Mouse (Mus musculus): ENCODE data around the gene Txn2. TPM values are rescaled to one million over a fixed set of nuclear protein-coding genes. Genes with fewer than 3 reads are reported as not detected.

Txn2 gene
- polyA plus RNA-seq, 1 experiment from 2014 or later, result 245 TPM

DNA sequence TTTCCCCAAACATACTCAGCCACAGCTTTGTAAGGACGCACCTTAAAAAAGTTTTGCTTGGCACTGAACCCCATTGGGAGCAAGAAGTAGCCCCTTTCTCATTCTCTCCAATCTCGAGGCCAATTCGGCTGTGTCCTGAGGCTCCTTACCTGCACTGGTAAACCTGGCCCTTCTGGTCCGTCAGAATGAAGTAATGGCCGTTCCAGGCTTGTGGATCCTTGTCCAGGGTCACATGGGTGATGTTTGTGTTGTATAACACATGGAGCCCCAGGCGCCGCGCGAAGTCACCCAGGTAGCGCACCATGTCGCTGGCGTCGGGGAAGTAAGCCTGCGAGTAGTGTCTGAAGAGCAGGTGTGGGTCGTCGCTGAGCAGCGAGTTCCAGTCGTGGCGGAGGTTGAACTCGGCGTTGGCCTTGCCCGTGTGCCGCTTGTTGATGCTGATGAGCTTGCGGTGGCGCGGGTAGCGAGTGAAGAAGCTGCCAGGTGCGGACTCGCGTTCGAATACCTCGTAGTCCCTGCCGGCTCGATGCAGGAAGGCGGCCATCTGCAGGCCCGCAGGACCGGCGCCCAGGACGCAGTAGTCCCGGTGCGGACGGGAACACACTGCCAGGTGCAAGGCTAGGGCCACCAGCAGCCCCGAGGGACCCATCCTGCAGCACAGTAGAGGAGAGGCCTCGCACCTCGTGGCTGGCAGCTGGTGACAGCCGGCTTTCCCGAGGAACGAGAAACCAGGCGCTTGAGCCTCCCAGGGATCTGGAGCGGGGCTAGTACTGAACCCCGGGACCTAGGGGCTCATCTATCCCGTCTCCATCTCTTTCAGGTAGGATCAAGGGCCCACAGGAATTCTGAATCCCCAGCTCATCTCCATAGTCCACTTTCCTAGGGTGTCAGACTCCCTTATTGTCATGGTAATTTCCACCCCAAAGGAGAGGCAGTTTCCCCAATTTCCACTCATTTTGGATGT lies 26.9 kb upstream of the Txn2 start:
- peak overlapping the region; percentile 32 for H3K4me3 ChIP-seq (replicated peaks; ENCODE audit: low read depth, low read length)
- no peak for DNase-seq (ENCODE audit: low spot score)

DNA sequence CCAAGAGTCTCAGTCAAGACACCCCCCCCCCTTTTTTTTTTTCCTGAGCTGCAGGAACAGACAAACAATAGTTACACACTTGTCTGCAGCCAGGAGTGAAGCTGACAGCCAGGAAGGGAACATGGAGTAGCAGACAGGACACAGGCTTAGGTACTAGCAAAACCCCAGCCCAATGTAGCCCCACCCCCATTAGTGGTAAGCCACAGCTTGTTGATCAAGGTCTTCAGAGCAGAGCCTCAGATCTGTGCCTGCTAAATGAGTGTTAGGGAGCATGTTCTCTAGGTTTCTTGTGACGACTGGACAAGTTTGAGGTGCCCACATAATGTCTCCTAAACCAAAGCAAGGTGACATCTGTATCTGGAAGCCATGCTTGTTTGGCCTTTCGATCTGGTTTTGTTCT lies 25.6 kb upstream of the Txn2 start:
- Histone ChIP-seq H3K9me3 (replicated peaks; ENCODE audit: low read length) (no peaks in the 10 kb centered on the region), H3K4me3 (replicated peaks; ENCODE audit: low read depth, low read length) (no peak overlapping the region), H3K27me3 (ENCODE audit: insufficient read depth, low read length) (no peaks in the 10 kb centered on the region), H3K27ac (no peak overlapping the region), H3K9ac (ENCODE audit: low read depth, low read length) (no peak overlapping the region), H3K4me1 (replicated peaks; ENCODE audit: insufficient read depth, low read length) (peaks cover 9% of the 10 kb centered on the region), H3K36me3 (ENCODE audit: insufficient read depth, low read length) (peaks cover 10% of the 10 kb centered on the region), H3K4me2 (ENCODE audit: low read length) (no peak overlapping the region)
- whole genome bisulfite sequencing, result 89% methylated on average over 2 of the region's 2 CpGs
- ATAC-seq (replicated peaks; ENCODE audit: low FRiP score, low read depth) (no peak), DNase-seq (ENCODE audit: low spot score) (no peak)
- no peak for TF ChIP-seq CTCF (IDR thresholded peaks at IDR 0.05; ENCODE audit: low read depth)

More for the DNA sequence above, 26.9 kb upstream of the Txn2 start:
- Histone ChIP-seq H3K36me3 (ENCODE audit: insufficient read depth, low read length) (peaks cover 24% of the 10 kb centered on the region), H3K9ac (ENCODE audit: low read depth, low read length) (0 out of 2 replicates have a peak overlapping the region, but pooled peaks have one; percentile 18), H3K9me3 (replicated peaks; ENCODE audit: low read length) (no peaks in the 10 kb centered on the region), H3K27ac (no peak overlapping the region), H3K4me2 (ENCODE audit: low read length) (peak overlapping the region; percentile 58), H3K4me1 (replicated peaks; ENCODE audit: insufficient read depth, low read length) (peaks cover 9% of the 10 kb centered on the region), H3K27me3 (ENCODE audit: insufficient read depth, low read length) (no peaks in the 10 kb centered on the region)
- whole genome bisulfite sequencing, result 8% methylated on average over 52 of the region's 52 CpGs
- 0 out of 2 replicates have a peak, but pooled peaks have one; percentile 22 for ATAC-seq (replicated peaks; ENCODE audit: low FRiP score, low read depth)
- no peak for TF ChIP-seq CTCF (IDR thresholded peaks at IDR 0.05; ENCODE audit: low read depth)

DNA sequence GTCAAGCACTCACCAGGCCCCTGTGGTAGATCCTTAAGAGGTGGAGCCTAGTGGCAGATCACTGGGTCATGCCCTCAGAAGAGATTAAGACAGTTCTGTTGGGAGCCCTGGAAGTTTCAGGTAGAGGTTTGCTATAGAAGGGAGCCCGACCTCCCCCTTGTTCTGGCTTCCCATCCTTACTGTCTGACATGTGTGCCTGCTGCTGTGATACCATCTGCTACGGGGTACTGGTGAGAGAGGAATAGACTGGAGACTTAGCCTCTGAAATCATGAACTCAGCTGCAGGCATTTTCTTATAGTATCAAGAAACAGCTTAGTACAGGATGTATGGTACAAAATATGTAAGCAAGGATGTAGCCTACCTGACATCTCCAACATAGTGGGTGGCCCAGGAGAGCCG lies 24.1 kb upstream of the Txn2 start:
- Histone ChIP-seq H3K4me2 (ENCODE audit: low read length) (no peak overlapping the region), H3K9me3 (replicated peaks; ENCODE audit: low read length) (no peaks in the 10 kb centered on the region), H3K36me3 (ENCODE audit: insufficient read depth, low read length) (no peaks in the 10 kb centered on the region), H3K27ac (no peak overlapping the region), H3K27me3 (ENCODE audit: insufficient read depth, low read length) (no peaks in the 10 kb centered on the region), H3K4me1 (replicated peaks; ENCODE audit: insufficient read depth, low read length) (peaks cover 9% of the 10 kb centered on the region), H3K9ac (ENCODE audit: low read depth, low read length) (no peak overlapping the region), H3K4me3 (replicated peaks; ENCODE audit: low read depth, low read length) (no peak overlapping the region)
- no peak for TF ChIP-seq CTCF (IDR thresholded peaks at IDR 0.05; ENCODE audit: low read depth)
- DNase-seq (ENCODE audit: low spot score), result no peak
- ATAC-seq (replicated peaks; ENCODE audit: low FRiP score, low read depth), result no peak
- WGBS, result 88% methylated on average over 3 of the region's 3 CpGs

DNA sequence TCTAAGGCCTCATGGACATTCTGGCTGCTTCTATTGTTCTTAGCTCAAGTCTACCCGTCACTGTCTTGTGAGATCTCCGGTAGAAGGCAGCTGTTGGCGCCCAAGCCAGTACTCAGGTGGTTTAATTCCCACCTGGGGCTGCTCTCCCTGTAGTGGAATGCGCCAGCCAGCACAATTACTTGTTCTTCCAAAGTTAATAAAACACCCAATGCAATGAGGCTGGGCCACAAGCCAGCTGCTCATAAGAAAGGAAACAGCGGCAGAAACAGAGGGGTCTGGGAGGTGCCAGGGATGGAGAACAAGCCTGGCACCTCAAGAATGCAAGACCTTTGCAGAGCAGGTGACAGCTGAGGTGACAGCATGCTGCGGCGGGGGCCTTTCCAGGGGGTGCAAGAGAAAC lies 20.3 kb upstream of the Txn2 start:
- no peak overlapping the region for H3K4me3 ChIP-seq (replicated peaks; ENCODE audit: low read depth, low read length)
- no peak for TF ChIP-seq CTCF (IDR thresholded peaks at IDR 0.05; ENCODE audit: low read depth)
- no peak overlapping the region for H3K9ac ChIP-seq (ENCODE audit: low read depth, low read length)
- no peak for ATAC-seq (replicated peaks; ENCODE audit: low FRiP score, low read depth)
- H3K36me3 ChIP-seq (ENCODE audit: insufficient read depth, low read length), result no peaks in the 10 kb centered on the region
- no peaks in the 10 kb centered on the region for H3K9me3 ChIP-seq (replicated peaks; ENCODE audit: low read length)
- H3K27ac ChIP-seq, result no peak overlapping the region
- no peak overlapping the region for H3K4me2 ChIP-seq (ENCODE audit: low read length)
- WGBS, result 76% methylated on average over 7 of the region's 7 CpGs
- DNase-seq (ENCODE audit: low spot score), result no peak
- H3K4me1 ChIP-seq (replicated peaks; ENCODE audit: insufficient read depth, low read length), result no peaks in the 10 kb centered on the region
- no peaks in the 10 kb centered on the region for H3K27me3 ChIP-seq (ENCODE audit: insufficient read depth, low read length)

DNA sequence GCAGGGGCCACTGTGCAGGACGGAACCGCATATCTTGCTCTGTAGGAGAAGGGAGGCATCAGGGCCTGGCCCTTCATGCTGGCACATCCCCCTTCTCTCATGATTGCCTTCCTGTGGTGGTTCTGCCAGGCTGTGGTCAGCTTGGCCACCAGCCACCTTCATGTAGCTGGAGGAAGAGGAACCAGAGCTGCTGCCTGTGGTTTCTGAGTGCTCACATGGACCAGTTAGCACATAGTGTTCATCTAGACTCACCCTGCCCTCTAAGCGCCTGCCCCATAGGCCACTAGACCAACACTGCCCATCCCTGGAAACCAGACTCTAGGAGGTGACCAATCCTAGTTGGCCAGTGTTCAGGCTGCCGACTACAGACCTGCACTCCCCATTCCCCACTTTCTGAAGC lies 16.9 kb upstream of the Txn2 start:
- H3K27ac ChIP-seq, result no peak overlapping the region
- no peaks in the 10 kb centered on the region for H3K9me3 ChIP-seq (replicated peaks; ENCODE audit: low read length)
- WGBS, result 83% methylated on average over 4 of the region's 4 CpGs
- DNase-seq (ENCODE audit: low spot score), result no peak
- H3K36me3 ChIP-seq (ENCODE audit: insufficient read depth, low read length), result no peaks in the 10 kb centered on the region
- H3K4me1 ChIP-seq (replicated peaks; ENCODE audit: insufficient read depth, low read length), result no peaks in the 10 kb centered on the region
- no peak for ATAC-seq (replicated peaks; ENCODE audit: low FRiP score, low read depth)
- no peaks in the 10 kb centered on the region for H3K27me3 ChIP-seq (ENCODE audit: insufficient read depth, low read length)
- no peak overlapping the region for H3K4me3 ChIP-seq (replicated peaks; ENCODE audit: low read depth, low read length)
- TF ChIP-seq CTCF (IDR thresholded peaks at IDR 0.05; ENCODE audit: low read depth), result no peak
- no peak overlapping the region for H3K9ac ChIP-seq (ENCODE audit: low read depth, low read length)
- no peak overlapping the region for H3K4me2 ChIP-seq (ENCODE audit: low read length)

DNA sequence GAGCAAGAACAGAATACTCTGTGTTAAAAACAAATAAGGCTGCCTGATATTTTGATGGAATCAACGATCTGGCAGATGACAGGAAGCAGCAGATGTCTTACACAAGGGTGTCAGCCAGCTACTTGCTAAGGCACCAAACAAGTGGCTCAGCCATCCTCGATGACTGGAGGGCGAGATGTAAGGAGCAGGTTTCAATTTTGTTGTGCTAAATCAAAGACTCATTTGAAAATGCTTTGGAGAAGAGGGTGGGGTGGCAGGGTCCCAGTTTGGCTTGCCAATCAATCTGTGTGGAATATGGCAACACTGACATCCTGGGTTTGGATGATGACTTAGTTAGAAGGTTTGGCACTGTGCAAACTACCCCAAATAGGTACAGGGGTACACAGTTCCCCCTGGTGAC lies 12.8 kb upstream of the Txn2 start:
- ATAC-seq (replicated peaks; ENCODE audit: low FRiP score, low read depth), result no peak
- Histone ChIP-seq H3K36me3 (ENCODE audit: insufficient read depth, low read length) (no peaks in the 10 kb centered on the region), H3K4me3 (replicated peaks; ENCODE audit: low read depth, low read length) (no peak overlapping the region), H3K9ac (ENCODE audit: low read depth, low read length) (no peak overlapping the region), H3K27me3 (ENCODE audit: insufficient read depth, low read length) (no peaks in the 10 kb centered on the region), H3K9me3 (replicated peaks; ENCODE audit: low read length) (no peaks in the 10 kb centered on the region), H3K4me1 (replicated peaks; ENCODE audit: insufficient read depth, low read length) (no peaks in the 10 kb centered on the region), H3K27ac (no peak overlapping the region), H3K4me2 (ENCODE audit: low read length) (no peak overlapping the region)
- 84% methylated on average over 3 of the region's 3 CpGs for WGBS
- no peak for DNase-seq (ENCODE audit: low spot score)
- TF ChIP-seq CTCF (IDR thresholded peaks at IDR 0.05; ENCODE audit: low read depth), result no peak

Measured in kidney, postnatal 0 days (tissue).